Mouse (Mus musculus): ENCODE results near the gene Setd5. TPM values are rescaled to one million over a fixed set of nuclear protein-coding genes. Genes with fewer than 3 reads are reported as not detected.

Gene Setd5
- polyA plus RNA-seq, 1 experiment from 2014 or later, result 44.1 TPM

DNA sequence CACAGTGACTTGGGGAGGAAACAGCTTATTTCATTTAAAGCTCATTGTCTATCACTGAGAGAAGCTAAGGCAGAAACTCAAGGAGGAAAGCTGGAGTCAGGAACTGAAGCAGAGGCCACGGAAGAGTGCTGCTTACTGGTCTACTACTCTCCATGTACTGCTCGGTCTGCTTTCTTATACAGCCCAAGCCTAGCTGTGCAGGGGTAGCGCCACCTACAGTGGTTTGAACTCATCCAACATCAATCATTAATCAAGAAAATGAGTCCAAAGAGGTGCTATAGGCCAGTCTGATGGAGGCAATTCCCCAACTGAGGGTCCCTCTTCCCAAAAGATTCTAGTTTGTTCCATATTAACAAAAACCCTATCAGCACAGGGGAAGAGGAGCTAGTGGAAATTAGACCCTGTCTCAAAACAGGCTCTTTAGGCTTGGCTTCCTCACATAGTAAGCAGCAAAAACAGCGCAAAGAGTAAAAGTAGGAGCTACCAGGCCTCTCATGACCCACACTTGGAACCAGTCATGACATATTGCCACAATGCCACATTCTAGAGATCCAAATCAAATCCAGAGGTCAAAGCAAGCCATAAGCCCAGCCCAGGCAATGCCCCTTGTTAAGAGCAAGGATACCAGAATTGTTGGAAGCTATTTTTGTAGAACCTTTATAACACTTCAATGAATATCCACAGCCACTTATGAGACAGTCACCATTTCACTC lies 40.5 kb upstream of the Setd5 start:
- no peaks in the 10 kb centered on the region for H3K36me3 ChIP-seq (ENCODE audit: control insufficient read depth, insufficient read depth, low read length)
- 57% methylated on average over 4 of the region's 4 CpGs for whole genome bisulfite sequencing

DNA sequence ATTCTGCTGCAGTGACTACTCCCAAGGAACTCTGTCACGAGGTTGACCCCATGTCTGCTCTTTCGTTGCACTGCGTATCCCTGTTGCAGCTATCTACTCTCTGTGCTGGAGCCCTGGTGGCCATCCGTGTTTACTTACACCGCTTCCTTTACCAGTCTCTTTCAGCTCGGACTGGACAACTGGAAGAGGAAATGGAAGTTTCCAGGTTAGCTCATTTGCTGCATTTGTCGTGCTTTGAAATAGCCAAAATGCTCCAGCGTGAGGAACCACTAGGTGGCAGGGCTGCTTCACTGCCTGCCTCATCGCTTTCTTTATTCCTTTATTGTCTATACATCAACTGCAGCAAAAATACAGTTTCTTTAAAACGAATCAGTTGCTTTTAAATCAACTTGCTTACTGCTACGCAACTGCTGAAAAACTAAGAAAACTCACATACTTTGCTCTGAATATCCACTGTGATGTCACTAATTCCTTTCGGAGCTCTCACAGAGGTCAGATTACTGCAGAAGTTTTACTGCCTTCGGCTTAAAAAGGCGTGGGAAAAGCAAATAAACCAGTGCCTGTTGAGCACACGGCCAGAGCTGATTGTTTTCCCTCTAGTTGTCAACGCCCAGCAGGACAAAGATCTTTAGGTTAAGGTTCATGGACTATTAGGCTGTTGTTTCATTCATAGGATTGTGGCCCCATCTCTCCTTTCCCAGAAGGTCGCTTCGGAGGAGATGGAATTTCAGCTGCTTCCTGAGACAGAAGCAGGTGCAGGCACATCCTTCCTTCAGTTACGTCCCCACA lies 39.0 kb upstream of the Setd5 start:
- 0 out of 2 replicates have a peak, but pooled peaks cover 3% of the 10 kb centered on the region for H3K4me1 ChIP-seq (ENCODE audit: control insufficient read depth, insufficient read depth, low read length)
- peak overlapping the region; percentile 45 for H3K4me2 ChIP-seq (ENCODE audit: low read length)
- peak overlapping the region; percentile 35 for H3K9ac ChIP-seq (ENCODE audit: low read length)
- no peaks in the 10 kb centered on the region for H3K36me3 ChIP-seq (ENCODE audit: control insufficient read depth, insufficient read depth, low read length)
- peak; percentile 61 for ATAC-seq
- no peaks in the 10 kb centered on the region for H3K9me3 ChIP-seq (replicated peaks; ENCODE audit: control insufficient read depth, low read length)
- H3K4me3 ChIP-seq (ENCODE audit: low read depth, low read length), result no peak overlapping the region
- H3K27me3 ChIP-seq (replicated peaks; ENCODE audit: control insufficient read depth, insufficient read depth, low read length), result no peaks in the 10 kb centered on the region
- H3K27ac ChIP-seq (ENCODE audit: low read depth, low read length), result no peak overlapping the region
- peak; percentile 82 for DNase-seq (ENCODE audit: low spot score)
- WGBS, result 10% methylated on average over 19 of the region's 19 CpGs

More for the DNA sequence above, 40.5 kb upstream of the Setd5 start:
- no peaks in the 10 kb centered on the region for H3K27me3 ChIP-seq (replicated peaks; ENCODE audit: control insufficient read depth, insufficient read depth, low read length)
- H3K9me3 ChIP-seq (replicated peaks; ENCODE audit: control insufficient read depth, low read length), result no peaks in the 10 kb centered on the region
- no peak overlapping the region for H3K4me3 ChIP-seq (ENCODE audit: low read depth, low read length)
- H3K9ac ChIP-seq (ENCODE audit: low read length), result no peak overlapping the region
- ATAC-seq (no peak), DNase-seq (ENCODE audit: low spot score) (no peak)
- H3K4me1 ChIP-seq (ENCODE audit: control insufficient read depth, insufficient read depth, low read length), result 0 out of 2 replicates have a peak, but pooled peaks cover 3% of the 10 kb centered on the region
- no peak overlapping the region for H3K4me2 ChIP-seq (ENCODE audit: low read length)
- no peak overlapping the region for H3K27ac ChIP-seq (ENCODE audit: low read depth, low read length)

DNA sequence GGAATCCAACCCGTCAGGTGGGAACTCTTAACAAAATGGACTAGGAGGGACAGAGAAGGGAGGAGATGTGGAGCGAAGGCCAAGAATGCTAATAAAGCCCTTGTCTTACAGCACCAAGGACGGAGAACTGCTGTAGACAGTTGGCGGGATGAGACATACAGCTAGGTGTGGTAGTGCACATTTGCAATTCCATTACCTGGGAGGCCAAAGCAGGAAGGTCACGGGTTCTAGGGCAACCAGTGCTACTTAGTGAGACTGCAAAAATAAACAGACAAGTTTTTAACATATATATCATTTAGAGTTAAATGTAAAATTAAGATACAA lies 38.5 kb upstream of the Setd5 start:
- no peaks in the 10 kb centered on the region for H3K9me3 ChIP-seq (replicated peaks; ENCODE audit: control insufficient read depth, low read length)
- 54% methylated on average over 5 of the region's 5 CpGs for WGBS
- ATAC-seq, result no peak

DNA sequence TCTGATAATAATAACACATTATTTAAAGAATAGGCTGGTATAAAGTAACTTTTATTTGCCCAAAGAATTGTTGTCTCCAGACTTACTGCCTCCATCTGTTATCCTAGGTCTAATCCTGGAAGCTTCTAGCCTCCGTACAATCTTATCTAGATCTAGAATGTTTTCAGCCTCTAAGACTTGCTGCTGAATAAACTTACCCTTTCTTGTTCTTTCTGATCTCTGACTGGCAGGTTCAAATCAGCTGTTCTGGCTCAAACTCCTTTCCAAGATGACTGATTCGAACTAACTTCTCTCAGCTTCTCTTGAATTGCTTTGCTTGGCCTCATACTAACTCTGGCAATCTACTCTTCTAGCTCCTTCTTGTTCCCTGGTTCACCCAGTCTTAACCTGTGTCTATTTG lies 36.8 kb upstream of the Setd5 start:
- WGBS, result 88% methylated on average over 2 of the region's 2 CpGs
- H3K9me3 ChIP-seq (replicated peaks; ENCODE audit: control insufficient read depth, low read length), result no peaks in the 10 kb centered on the region

More for the DNA sequence above, 38.5 kb upstream of the Setd5 start:
- no peak overlapping the region for H3K4me3 ChIP-seq (ENCODE audit: low read depth, low read length)
- peak overlapping the region; percentile 35 for H3K9ac ChIP-seq (ENCODE audit: low read length)
- no peaks in the 10 kb centered on the region for H3K36me3 ChIP-seq (ENCODE audit: control insufficient read depth, insufficient read depth, low read length)
- peak overlapping the region; percentile 45 for H3K4me2 ChIP-seq (ENCODE audit: low read length)
- 0 out of 2 replicates have a peak, but pooled peaks cover 3% of the 10 kb centered on the region for H3K4me1 ChIP-seq (ENCODE audit: control insufficient read depth, insufficient read depth, low read length)
- no peaks in the 10 kb centered on the region for H3K27me3 ChIP-seq (replicated peaks; ENCODE audit: control insufficient read depth, insufficient read depth, low read length)
- no peak for DNase-seq (ENCODE audit: low spot score)
- no peak overlapping the region for H3K27ac ChIP-seq (ENCODE audit: low read depth, low read length)

DNA sequence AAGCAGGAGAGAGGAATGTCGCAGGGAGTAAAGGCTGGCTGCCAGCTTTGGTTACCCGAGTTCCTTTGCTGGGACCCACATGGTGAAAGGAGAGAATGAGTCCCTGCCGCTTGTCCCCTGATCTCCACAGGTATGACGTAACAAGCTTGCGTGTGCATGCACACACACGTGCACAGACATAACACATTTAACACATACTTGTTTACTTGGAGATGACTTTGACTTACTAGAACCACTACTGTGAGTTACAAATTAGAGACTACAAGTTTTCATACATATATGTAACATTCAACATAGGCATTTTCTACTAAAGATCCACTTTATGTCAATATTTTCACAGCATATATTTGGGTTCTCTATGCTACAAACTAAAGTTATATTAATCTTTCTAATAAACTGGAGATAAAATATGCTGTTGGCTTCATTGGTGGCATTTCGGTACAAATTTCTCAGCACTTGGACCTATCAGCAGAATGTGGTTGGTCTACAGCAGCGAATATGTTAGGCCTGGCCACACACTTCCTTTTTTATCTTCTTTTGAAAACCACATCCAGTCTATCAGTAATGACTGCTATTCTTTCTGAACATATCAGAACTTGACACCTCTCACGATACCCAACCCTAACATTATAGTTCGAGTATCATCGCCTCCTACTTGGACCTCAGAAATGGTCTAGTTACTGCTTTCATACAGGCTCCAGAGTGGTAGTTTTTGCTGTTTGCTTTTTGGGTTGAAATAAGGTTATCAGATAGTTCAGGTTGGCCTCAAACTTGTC lies 35.8 kb upstream of the Setd5 start:
- Histone ChIP-seq H3K9me3 (replicated peaks; ENCODE audit: control insufficient read depth, low read length) (no peaks in the 10 kb centered on the region), H3K4me1 (ENCODE audit: control insufficient read depth, insufficient read depth, low read length) (peaks cover 8% of the 10 kb centered on the region; the same call in 1 of the 2 replicates), H3K9ac (ENCODE audit: low read length) (no peak overlapping the region), H3K4me3 (ENCODE audit: low read depth, low read length) (no peak overlapping the region), H3K4me2 (ENCODE audit: low read length) (no peak overlapping the region), H3K27me3 (replicated peaks; ENCODE audit: control insufficient read depth, insufficient read depth, low read length) (no peaks in the 10 kb centered on the region), H3K36me3 (ENCODE audit: control insufficient read depth, insufficient read depth, low read length) (no peaks in the 10 kb centered on the region), H3K27ac (ENCODE audit: low read depth, low read length) (no peak overlapping the region)
- DNase-seq (ENCODE audit: low spot score) (no peak), ATAC-seq (no peak)
- 87% methylated on average over 11 of the region's 11 CpGs for WGBS

More for the DNA sequence above, 36.8 kb upstream of the Setd5 start:
- H3K27ac ChIP-seq (ENCODE audit: low read depth, low read length), result no peak overlapping the region
- no peak overlapping the region for H3K9ac ChIP-seq (ENCODE audit: low read length)
- H3K4me1 ChIP-seq (ENCODE audit: control insufficient read depth, insufficient read depth, low read length), result peaks cover 6% of the 10 kb centered on the region; the same call in 1 of the 2 replicates
- H3K36me3 ChIP-seq (ENCODE audit: control insufficient read depth, insufficient read depth, low read length), result no peaks in the 10 kb centered on the region
- H3K4me3 ChIP-seq (ENCODE audit: low read depth, low read length), result no peak overlapping the region
- H3K27me3 ChIP-seq (replicated peaks; ENCODE audit: control insufficient read depth, insufficient read depth, low read length), result no peaks in the 10 kb centered on the region
- no peak for DNase-seq (ENCODE audit: low spot score)
- no peak overlapping the region for H3K4me2 ChIP-seq (ENCODE audit: low read length)
- no peak for ATAC-seq

DNA sequence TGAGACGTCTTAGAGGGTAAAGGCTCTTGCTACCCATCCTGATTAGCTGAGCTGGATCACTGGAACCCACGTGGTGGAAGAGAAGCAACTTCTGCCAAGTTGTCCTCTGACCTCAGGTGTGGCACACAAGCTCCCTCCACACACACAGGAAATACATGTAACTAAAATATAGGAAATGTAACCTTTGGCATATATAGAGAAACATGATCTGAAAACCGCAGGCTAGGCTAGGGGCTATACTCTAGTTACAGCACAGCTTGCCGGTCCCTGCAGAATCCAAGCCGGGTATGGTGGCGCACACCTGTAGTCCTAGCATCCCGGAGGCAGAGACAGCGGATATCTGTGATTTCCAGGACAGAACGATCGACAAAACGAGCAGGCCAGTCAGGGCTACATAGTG lies 31.6 kb upstream of the Setd5 start:
- peaks cover 15% of the 10 kb centered on the region for H3K4me1 ChIP-seq (ENCODE audit: control insufficient read depth, insufficient read depth, low read length)
- peak overlapping the region; percentile 81 for H3K27ac ChIP-seq (ENCODE audit: low read depth, low read length)
- H3K9me3 ChIP-seq (replicated peaks; ENCODE audit: control insufficient read depth, low read length), result no peaks in the 10 kb centered on the region
- no peaks in the 10 kb centered on the region for H3K27me3 ChIP-seq (replicated peaks; ENCODE audit: control insufficient read depth, insufficient read depth, low read length)
- DNase-seq (ENCODE audit: low spot score) (no peak), ATAC-seq (peak; percentile 50)
- under 1% methylated on average over 11 of the region's 11 CpGs for WGBS
- H3K36me3 ChIP-seq (ENCODE audit: control insufficient read depth, insufficient read depth, low read length), result peaks cover 20% of the 10 kb centered on the region
- H3K4me3 ChIP-seq (ENCODE audit: low read depth, low read length), result peak overlapping the region; percentile 75
- peak overlapping the region; percentile 93 for H3K4me2 ChIP-seq (ENCODE audit: low read length)
- H3K9ac ChIP-seq (ENCODE audit: low read length), result peak overlapping the region; percentile 78

DNA sequence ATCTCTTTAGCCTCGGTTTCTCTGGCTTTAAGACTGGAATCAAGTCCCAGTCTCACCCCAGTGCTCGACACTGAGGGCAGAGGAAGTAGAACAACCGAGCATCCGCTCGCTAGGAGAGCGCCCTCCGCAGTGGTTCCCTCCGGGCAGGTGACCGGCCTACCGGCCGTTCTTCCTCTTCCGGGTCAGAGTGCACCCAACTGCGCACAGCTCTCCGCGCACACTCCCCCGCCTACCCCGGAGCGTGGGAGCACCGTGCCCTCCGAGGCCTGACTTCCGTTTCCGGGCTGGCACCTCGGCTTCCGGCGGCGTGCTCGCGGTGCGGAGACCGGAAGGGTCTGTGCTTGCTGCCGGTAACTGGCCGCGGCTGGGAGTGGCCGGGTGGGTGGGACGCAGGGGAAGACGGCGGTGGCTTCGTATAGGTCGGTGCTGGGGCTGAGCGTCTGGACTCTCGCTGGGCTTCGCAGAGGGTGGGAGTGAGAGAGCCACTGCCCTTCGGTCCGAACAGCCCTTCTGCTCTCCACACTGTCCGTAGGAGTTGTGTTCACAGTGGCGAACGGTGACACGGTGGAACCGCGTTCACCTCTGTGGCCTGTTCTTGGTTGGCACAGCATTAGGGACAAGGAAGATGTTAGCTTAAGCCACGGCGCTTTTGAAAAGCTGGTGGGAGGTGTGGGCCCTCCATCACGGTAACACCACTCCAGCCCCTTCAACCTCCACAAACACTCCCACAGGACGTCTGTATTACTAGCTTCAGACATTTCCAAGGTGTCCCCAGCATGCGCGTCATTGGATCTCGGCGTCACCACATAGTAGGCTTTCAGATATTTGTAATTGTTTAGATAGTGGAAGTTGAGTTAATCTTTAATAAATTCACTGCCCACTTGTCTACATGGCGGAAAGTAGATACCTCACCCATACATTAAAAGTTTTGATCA lies 30.9 kb upstream of the Setd5 start, which contains the start of gene Thumpd3:
Thumpd3 (plus strand) TSS at position 185 of the 935 bp plus-strand sequence.
- Histone ChIP-seq H3K4me2 (ENCODE audit: low read length) (peak within 1 kb of the TSS; percentile 93), H3K4me3 (ENCODE audit: low read depth, low read length) (peak within 1 kb of the TSS; percentile 75), H3K9me3 (replicated peaks; ENCODE audit: control insufficient read depth, low read length) (no peaks in the 10 kb centered on the region), H3K9ac (ENCODE audit: low read length) (peak within 1 kb of the TSS; percentile 78), H3K4me1 (ENCODE audit: control insufficient read depth, insufficient read depth, low read length) (peaks cover 15% of the 10 kb centered on the region), H3K27ac (ENCODE audit: low read depth, low read length) (peak within 1 kb of the TSS; percentile 81), H3K36me3 (ENCODE audit: control insufficient read depth, insufficient read depth, low read length) (peaks cover 26% of the 10 kb centered on the region), H3K27me3 (replicated peaks; ENCODE audit: control insufficient read depth, insufficient read depth, low read length) (no peaks in the 10 kb centered on the region)
- 1% methylated on average over 59 of the region's 59 CpGs for WGBS
- DNase-seq (ENCODE audit: low spot score) (peak; percentile 98), ATAC-seq (peak; percentile 100)
